Mouse (Mus musculus) CH12.LX (cell line): ENCODE results near the gene Prkd3. TPM values are rescaled to one million over a fixed set of nuclear protein-coding genes. Genes with fewer than 3 reads are reported as not detected.

Experiments used
- DNase-seq: peaks from one replicate; pipeline ENCODE4 v3.0.0-alpha.2; 2013; ENCODE audit errors: extremely low read depth
- H3K27ac ChIP-seq: 2 replicates; pipeline ENCODE4 v1.5.1; 2012; ENCODE audit warnings: low read depth, mild to moderate bottlenecking, control low read depth, moderate library complexity; ENCODE audit not compliant: insufficient read depth
- H3K27me3 ChIP-seq: replicated peaks from 2 replicates; pipeline ENCODE3; 2012; ENCODE audit warnings: inconsistent platforms
- H3K36me3 ChIP-seq, 2 experiments: replicated peaks in 1 of 2; 2 replicates each; pipeline versions ENCODE3 to v1.6.1; 2012; ENCODE audit warnings: inconsistent platforms in 1 of 2, low read length in 1 of 2, mild to moderate bottlenecking in 1 of 2, mixed read lengths in 1 of 2, moderate library complexity in 1 of 2; ENCODE audit not compliant: control insufficient read depth in 1 of 2, insufficient read depth in 1 of 2
- H3K4me1 ChIP-seq, 2 experiments: 2 replicates each; pipeline ENCODE4 v1.6.1; 2012; ENCODE audit warnings: inconsistent platforms in 1 of 2, moderate library complexity in 1 of 2; ENCODE audit not compliant: insufficient read depth in 2 of 2, control insufficient read depth in 1 of 2
- H3K4me2 ChIP-seq: 2 replicates; pipeline ENCODE4 v1.6.1; 2012; ENCODE audit warnings: low read depth, mild to moderate bottlenecking, control low read depth; ENCODE audit not compliant: poor library complexity, insufficient read depth, severe bottlenecking
- H3K4me3 ChIP-seq, 3 experiments: fragments of 150-350 bp in 1 of 3; sonication (generic) in 1 of 3; replicated peaks in 1 of 3; 2 replicates each; pipeline versions ENCODE3 to v1.5.1; 2011 to 2012; ENCODE audit warnings: low read depth in 2 of 3, low read length in 2 of 3, mild to moderate bottlenecking in 2 of 3, moderate library complexity in 2 of 3, control low read depth in 1 of 3, improper control_type of control experiment in 1 of 3, inconsistent platforms in 1 of 3, mixed read lengths in 1 of 3; ENCODE audit not compliant: poor library complexity in 1 of 3
- H3K79me2 ChIP-seq: replicated peaks from 2 replicates; pipeline ENCODE4 v1.6.1; 2012; ENCODE audit warnings: mild to moderate bottlenecking, moderate library complexity; ENCODE audit not compliant: control insufficient read depth, poor library complexity, insufficient read depth, severe bottlenecking; ENCODE audit errors: extremely low read depth
- H3K9ac ChIP-seq: 2 replicates; pipeline ENCODE4 v1.6.1; 2012; ENCODE audit warnings: low read depth, mild to moderate bottlenecking, control low read depth, moderate library complexity; ENCODE audit not compliant: insufficient read depth
- H3K9me3 ChIP-seq: replicated peaks from 2 replicates; pipeline ENCODE3; 2012; ENCODE audit warnings: low read length, inconsistent platforms, mixed read lengths
- BHLHE40 ChIP-seq: IDR thresholded peaks from 2 replicates; pipeline ENCODE4 v1.6.1; 2011; ENCODE audit warnings: mild to moderate bottlenecking, low read depth, low read length, improper control_type of control experiment
- CHD1 ChIP-seq: IDR thresholded peaks from 2 replicates; pipeline ENCODE4 v1.6.1; 2012; ENCODE audit warnings: low read depth, low read length, improper control_type of control experiment, inconsistent platforms
- CHD2 ChIP-seq: IDR thresholded peaks from 2 replicates; pipeline ENCODE4 v1.6.1; 2011; ENCODE audit warnings: low read length, improper control_type of control experiment
- ELF1 ChIP-seq: IDR thresholded peaks from 2 replicates; pipeline ENCODE4 v1.6.1; 2014; ENCODE audit warnings: low read depth, mild to moderate bottlenecking, inconsistent platforms, low read length, improper control_type of control experiment
- EP300 ChIP-seq: IDR thresholded peaks from 2 replicates; pipeline ENCODE4 v1.6.1; 2011; ENCODE audit warnings: low read length, improper control_type of control experiment
- ETS1 ChIP-seq: conservative IDR thresholded peaks from 2 replicates; pipeline ENCODE4 v1.6.1; 2012; ENCODE audit warnings: low read depth, mild to moderate bottlenecking, inconsistent platforms, low read length, improper control_type of control experiment, moderate library complexity
- IRF4 ChIP-seq: IDR thresholded peaks from 2 replicates; pipeline ENCODE4 v1.6.1; 2014; ENCODE audit warnings: low read depth, mild to moderate bottlenecking, inconsistent platforms, low read length, improper control_type of control experiment
- KAT2A ChIP-seq: IDR thresholded peaks from 2 replicates; pipeline ENCODE4 v1.6.1; 2012; ENCODE audit warnings: low read length, improper control_type of control experiment, inconsistent platforms; ENCODE audit not compliant: insufficient replicate concordance
- MAZ ChIP-seq: IDR thresholded peaks from 2 replicates; pipeline ENCODE4 v1.6.1; 2012; ENCODE audit warnings: low read depth, mild to moderate bottlenecking, inconsistent platforms, low read length, improper control_type of control experiment, moderate library complexity
- MEF2A ChIP-seq: IDR thresholded peaks from 2 replicates; pipeline ENCODE4 v1.6.1; 2014; ENCODE audit warnings: low read depth, mild to moderate bottlenecking, inconsistent platforms, low read length, improper control_type of control experiment, borderline replicate concordance
- MXI1 ChIP-seq: IDR thresholded peaks from 2 replicates; pipeline ENCODE4 v1.6.1; 2011; ENCODE audit warnings: mild to moderate bottlenecking, low read depth, low read length, improper control_type of control experiment
- NELFE ChIP-seq: IDR thresholded peaks from 2 replicates; pipeline ENCODE4 v1.6.1; 2011; ENCODE audit warnings: low read depth, low read length, improper control_type of control experiment
- POLR2A ChIP-seq: IDR thresholded peaks from 2 replicates; pipeline ENCODE4 v1.6.1; 2011; ENCODE audit warnings: low read depth, mild to moderate bottlenecking, improper control_type of control experiment, low read length
- SIN3A ChIP-seq: IDR thresholded peaks from 2 replicates; pipeline ENCODE4 v1.6.1; 2012; ENCODE audit warnings: low read length, improper control_type of control experiment, inconsistent platforms
- SMC3 ChIP-seq: IDR thresholded peaks from 2 replicates; pipeline ENCODE4 v1.6.1; 2011; ENCODE audit warnings: low read depth, low read length, improper control_type of control experiment
- TCF12 ChIP-seq: IDR thresholded peaks from 2 replicates; pipeline ENCODE4 v1.6.1; 2014; ENCODE audit warnings: low read depth, mild to moderate bottlenecking, inconsistent platforms, low read length, improper control_type of control experiment
- USF1 ChIP-seq: IDR thresholded peaks from 2 replicates; pipeline ENCODE4 v1.6.1; 2014; ENCODE audit warnings: low read depth, mild to moderate bottlenecking, inconsistent platforms, low read length, improper control_type of control experiment
- USF2 ChIP-seq: conservative IDR thresholded peaks from 2 replicates; pipeline ENCODE4 v1.6.1; 2011; ENCODE audit warnings: low read depth, low read length, improper control_type of control experiment
- ZC3H11A ChIP-seq: IDR thresholded peaks from 2 replicates; pipeline ENCODE4 v1.6.1; 2012; ENCODE audit warnings: low read depth, mild to moderate bottlenecking, inconsistent platforms, low read length, improper control_type of control experiment
- ZMIZ1 ChIP-seq: IDR thresholded peaks from 2 replicates; pipeline ENCODE4 v1.6.1; 2012; ENCODE audit warnings: low read depth, mild to moderate bottlenecking, inconsistent platforms, low read length, improper control_type of control experiment
- ZNF384 ChIP-seq: IDR thresholded peaks from 2 replicates; pipeline ENCODE4 v1.6.1; 2012; ENCODE audit warnings: low read depth, low read length, improper control_type of control experiment, inconsistent platforms
- dilution Hi-C: fragments of 300-500 bp; cut with MboI; formaldehyde crosslinking; loops from 2 replicates; pipeline ENCODE4 v1.14.3; 2020; ENCODE audit warnings: low sequenced_read_pairs; ENCODE audit not compliant: extremely low pct_unique_long_range_greater_than_20kb, extremely low pct_ligation_motif_present
- in situ Hi-C: fragments of 300-500 bp; cut with MboI; formaldehyde crosslinking; loops from 3 replicates; pipeline ENCODE4 v1.14.3; 2019; ENCODE audit warnings: low sequenced_read_pairs, low pct_ligation_motif_present, low pct_unique_long_range_greater_than_20kb, mixed read lengths
- polyA plus RNA-seq: library from polyadenylated mRNA; unstranded; fragments of >175 nt; gene quantifications from 2 replicates; pipeline ENCODE4 v1.2.1, GENCODE M21; 2012; ENCODE audit warnings: low read depth; ENCODE audit not compliant: insufficient read length
- total RNA-seq, 2 experiments: library from RNA; depleted of rRNA; stranded (reverse); fragments of 300-350 nt in 1 of 2; fragments of >200 nt in 1 of 2; gene quantifications; 2 replicates each; pipeline ENCODE4 v1.2.3; 2012 to 2014

Prkd3 gene
- total and polyA plus RNA-seq, 3 experiments, result not detected

- no peak for DNase-seq
- H3K9me3 ChIP-seq, result no peaks in the 10 kb centered on the region
- dilution Hi-C loops, result no loop called here
- no peaks in the 10 kb centered on the region for H3K27me3 ChIP-seq
- H3K79me2 ChIP-seq, result no peaks in the 10 kb centered on the region
- H3K4me1 ChIP-seq, result peaks cover 0 to 2% of the 10 kb centered on the region in 2 experiments; a peak in 1 of 4 replicates
- no peak overlapping the region for H3K9ac ChIP-seq
- no peaks in the 10 kb centered on the region for H3K36me3 ChIP-seq
- H3K4me3 ChIP-seq, result no peak overlapping the region
- in situ Hi-C loops, result no loop called here
- H3K4me2 ChIP-seq, result no peak overlapping the region
- no peak for TF ChIP-seq ZC3H11A
- TF ChIP-seq NELFE, result no peak
- no peak for TF ChIP-seq USF2
- no peak overlapping the region for H3K27ac ChIP-seq
These were observed 23.1 kb upstream of the Prkd3 start for GRCm38 (mm10) chr17:79043705-79044104.

- no peak overlapping the region for H3K27ac ChIP-seq
- DNase-seq, result no peak
- peaks cover 0 to 2% of the 10 kb centered on the region in 2 experiments; a peak in 1 of 4 replicates for H3K4me1 ChIP-seq
- no peaks in the 10 kb centered on the region for H3K27me3 ChIP-seq
- no peak overlapping the region for H3K9ac ChIP-seq
- in situ Hi-C loops (no loop called here), dilution Hi-C loops (no loop called here)
- H3K36me3 ChIP-seq, result no peaks in the 10 kb centered on the region
- H3K4me2 ChIP-seq, result no peak overlapping the region
- TF ChIP-seq EP300, result no peak
- TF ChIP-seq CHD1, result no peak
- no peak for TF ChIP-seq ZMIZ1
- no peak for TF ChIP-seq BHLHE40
- TF ChIP-seq USF1, result no peak
- TF ChIP-seq KAT2A, result no peak
- TF ChIP-seq SMC3, result no peak
- no peak for TF ChIP-seq ELF1
- TF ChIP-seq ZC3H11A, result no peak
- TF ChIP-seq MAZ, result no peak
- no peak for TF ChIP-seq ZNF384
- TF ChIP-seq IRF4, result no peak
- TF ChIP-seq MXI1, result no peak
- TF ChIP-seq POLR2A, result no peak
- no peak for TF ChIP-seq ETS1
- TF ChIP-seq MEF2A, result no peak
- TF ChIP-seq SIN3A, result no peak
- TF ChIP-seq TCF12, result no peak
- TF ChIP-seq CHD2, result no peak
- H3K4me3 ChIP-seq, result no peak overlapping the region
- no peaks in the 10 kb centered on the region for H3K79me2 ChIP-seq
- no peaks in the 10 kb centered on the region for H3K9me3 ChIP-seq
These were observed 19.0 kb upstream of the Prkd3 start for GRCm38 (mm10) chr17:79039660-79040059.
